Mouse (Mus musculus): ENCODE measurements at regions not wholly inside any gene's neighbourhood (a gene's known extent, or its start where the extent isn't known, plus 50 kb on each side); places are given as distances from the start of the nearest gene placed in this dataset.
A peak's percentile ranks its signal among the peaks of the same experiment; 100 is the strongest.
"Not testable (repeated sequence)": the region's sequence is repeated elsewhere in the genome, so short reads cannot be mapped to it uniquely, and the experiment has no call there.

DNA sequence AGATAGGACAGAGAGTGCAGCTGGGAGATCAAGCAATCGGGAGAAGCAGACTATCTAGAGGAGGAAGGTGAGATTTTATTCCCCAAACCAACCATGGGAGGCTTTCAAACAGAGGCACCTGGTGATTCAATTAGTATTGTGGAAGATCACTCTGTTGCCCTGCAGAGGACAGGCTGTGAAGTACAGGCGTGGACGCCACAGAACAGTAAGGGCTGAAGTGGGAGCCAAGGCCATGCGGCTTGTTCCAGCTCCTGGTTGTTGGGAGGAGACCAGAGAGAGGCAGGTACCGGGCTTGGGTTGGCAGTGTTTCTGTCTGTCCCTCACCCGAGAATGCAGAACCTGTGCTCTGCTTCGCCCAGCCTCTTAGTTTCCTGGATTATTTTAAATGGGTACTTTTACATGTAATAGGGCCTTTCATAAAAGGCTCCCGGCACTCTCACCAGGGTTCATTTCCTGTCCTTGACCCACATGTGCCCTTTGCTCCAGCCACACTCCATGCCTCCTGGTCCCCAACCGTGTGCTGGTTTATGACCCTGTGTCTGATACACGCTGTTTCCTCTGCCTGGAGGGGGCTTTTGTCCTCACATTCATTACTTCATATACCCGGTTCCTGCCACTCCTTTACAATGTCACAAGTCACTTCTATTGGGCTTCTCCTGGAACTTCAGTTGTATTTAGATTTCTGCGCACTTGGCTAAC, 58.3 kb downstream of the Vcpkmt start:
- no peak for DNase-seq (ENCODE audit: extremely low spot score in 1 of 2, low spot score in 2 of 2)
- intact Hi-C loops (cut with DNase I): no loop called here

DNA sequence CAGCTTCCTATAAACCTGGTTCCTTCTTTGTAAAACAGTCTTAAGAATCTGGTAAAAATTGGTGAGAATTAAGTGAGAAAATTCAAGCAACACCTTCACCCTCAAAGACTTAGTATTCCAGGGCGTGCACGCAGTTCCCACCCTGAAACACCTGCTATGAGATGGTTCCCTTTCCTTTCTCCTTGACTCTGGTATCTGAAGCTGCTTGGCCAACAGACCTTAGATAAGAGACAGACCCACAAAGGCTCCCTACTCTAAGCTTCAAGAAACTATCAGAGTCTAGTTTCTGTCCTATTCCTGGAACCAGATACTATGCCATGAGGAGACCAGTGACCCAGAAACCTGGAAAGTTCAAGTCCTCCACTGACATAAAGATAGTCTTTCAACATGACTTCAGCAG, 63.0 kb downstream of the Vcpkmt start:
- DNase-seq (ENCODE audit: extremely low spot score in 1 of 2, low spot score in 2 of 2): no peak
- intact Hi-C loops (cut with DNase I): no loop called here

DNA sequence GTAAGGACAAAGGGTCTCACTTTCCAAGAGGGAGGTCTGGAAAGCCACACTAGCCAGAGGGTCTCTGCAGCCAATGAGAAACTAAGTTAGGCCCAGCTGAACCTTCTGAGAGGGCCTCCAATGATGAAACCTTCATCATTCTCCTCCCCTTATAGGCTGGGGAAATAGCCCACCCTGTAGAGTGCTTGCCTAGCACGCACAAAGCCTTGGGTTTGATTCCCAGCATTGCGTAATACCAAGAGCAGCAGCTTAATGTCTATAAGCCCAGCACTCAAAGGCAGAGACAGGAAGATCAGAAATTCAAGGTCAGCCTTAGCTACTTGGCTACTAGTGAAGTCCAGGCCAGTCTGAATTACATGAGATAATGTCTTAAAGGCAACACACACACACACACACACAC, 63.8 kb downstream of the Vcpkmt start:
- intact Hi-C loops (cut with DNase I): no loop called here

DNA sequence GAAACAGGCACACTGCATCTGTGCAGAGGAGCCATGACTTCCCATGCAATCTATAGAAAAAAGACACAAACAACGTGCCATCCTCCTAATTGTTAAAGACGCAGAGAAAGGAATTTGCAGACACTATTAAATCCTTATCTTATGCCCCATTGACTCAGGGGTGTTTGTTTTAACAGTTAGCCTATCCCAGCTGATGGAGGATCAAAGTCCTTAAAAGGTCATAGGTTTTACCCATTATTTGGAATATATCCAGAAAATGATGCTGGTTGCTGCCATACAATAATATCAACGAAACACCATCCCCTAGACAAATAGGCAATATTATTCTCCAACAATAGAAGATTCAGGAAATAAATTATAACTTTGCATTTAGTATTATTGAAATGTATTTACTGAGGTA, 65.2 kb downstream of the Vcpkmt start:
- no peak for DNase-seq (ENCODE audit: extremely low spot score in 1 of 2, low spot score in 2 of 2)
- intact Hi-C loops (cut with DNase I): no loop called here

More for the DNA sequence above, 63.8 kb downstream of the Vcpkmt start:
- no peak for DNase-seq (ENCODE audit: extremely low spot score in 1 of 2, low spot score in 2 of 2)

DNA sequence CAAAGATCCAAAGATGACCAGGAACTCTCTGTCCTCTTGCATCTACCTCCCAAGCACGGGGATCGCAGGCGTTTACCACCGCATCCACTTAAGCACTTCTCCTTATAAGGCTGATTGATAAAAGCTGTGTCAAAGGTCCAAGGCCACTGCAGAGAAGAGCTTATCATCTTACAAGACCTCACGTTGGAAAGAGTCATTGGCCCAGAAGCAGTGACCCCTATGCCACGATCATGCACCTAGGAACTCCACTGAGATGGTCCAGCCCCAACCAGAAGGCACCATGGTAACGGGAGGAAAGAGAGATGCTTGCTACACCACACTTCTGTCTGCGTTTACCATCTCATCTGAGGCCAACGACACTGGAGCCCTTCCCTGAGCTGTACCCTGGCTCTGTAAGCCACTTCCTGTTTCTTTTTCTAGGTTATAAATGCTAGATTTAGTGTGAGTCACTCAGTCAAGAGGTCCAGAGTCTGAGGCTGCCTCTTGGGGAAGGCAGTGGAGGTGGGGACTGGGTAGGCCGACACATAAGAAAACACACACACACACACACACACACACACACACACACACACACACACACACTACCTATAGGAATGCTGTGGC, 66.4 kb downstream of the Vcpkmt start:
- intact Hi-C loops (cut with DNase I): no loop called here
- DNase-seq (ENCODE audit: extremely low spot score in 1 of 2, low spot score in 2 of 2): no peak

DNA sequence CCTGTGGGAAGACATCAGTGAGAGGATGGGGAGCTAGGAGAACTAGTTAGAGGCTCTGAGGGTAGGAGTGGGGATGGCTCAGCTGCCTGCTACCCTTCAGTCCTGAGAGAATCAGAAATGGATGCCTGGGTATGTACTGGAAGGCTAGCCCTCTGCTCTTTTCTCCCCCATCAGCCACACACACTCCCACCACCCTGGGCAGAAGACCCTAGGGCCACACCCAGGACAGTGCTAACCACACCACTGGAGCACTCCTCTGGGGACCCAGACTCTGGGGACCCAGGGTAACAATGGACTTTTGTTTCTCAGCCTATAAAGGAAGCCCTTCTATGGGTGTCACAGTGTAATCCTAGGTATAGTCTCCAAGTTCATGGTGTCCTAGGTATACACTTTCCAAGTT, 67.0 kb downstream of the Vcpkmt start:
- no peak for DNase-seq (ENCODE audit: extremely low spot score in 1 of 2, low spot score in 2 of 2)
- intact Hi-C loops (cut with DNase I): no loop called here

DNA sequence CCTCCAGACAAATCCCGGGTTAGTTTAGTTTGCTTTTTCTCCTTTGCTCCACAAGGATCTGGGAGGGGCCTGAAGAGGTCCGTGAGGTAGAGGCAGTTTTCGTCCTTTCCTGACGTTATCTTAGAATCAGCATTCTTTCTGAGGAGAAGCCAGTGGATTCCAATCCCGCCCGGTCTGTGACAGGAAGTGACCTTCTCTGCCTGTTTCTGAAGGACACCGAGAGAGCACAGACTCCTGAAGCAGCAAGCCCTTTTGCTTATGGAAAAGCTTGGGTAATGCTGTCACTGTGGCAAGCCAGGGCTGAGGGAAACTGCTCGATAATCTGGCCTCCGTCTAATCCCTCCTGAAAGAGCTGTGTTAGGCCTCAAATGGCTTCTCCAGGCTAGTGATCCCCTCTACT, 67.7 kb downstream of the Vcpkmt start:
- intact Hi-C loops (cut with DNase I): no loop called here
- no peak for DNase-seq (ENCODE audit: extremely low spot score in 1 of 2, low spot score in 2 of 2)

DNA sequence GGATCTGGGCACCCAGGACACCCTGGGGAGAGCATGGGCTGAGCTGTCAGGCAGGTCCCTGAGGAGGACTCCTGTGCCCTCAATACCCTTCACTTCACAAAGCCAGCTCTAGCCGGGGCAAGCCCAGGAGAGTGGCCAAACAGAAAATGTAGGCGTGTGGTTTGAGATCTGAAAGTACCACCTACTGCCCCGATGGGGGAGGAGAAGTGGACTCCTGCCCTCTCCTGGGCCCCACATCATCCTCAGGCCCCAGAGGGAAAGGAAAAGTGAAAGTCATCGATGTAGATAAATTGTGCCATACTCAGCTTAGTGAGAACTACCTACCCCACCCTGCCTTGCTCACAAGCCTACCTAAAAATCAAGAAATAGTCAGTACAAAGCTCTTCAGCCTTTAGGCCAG, 69.7 kb downstream of the Vcpkmt start:
- DNase-seq (ENCODE audit: extremely low spot score in 1 of 2, low spot score in 2 of 2): no peak
- intact Hi-C loops (cut with DNase I): no loop called here

DNA sequence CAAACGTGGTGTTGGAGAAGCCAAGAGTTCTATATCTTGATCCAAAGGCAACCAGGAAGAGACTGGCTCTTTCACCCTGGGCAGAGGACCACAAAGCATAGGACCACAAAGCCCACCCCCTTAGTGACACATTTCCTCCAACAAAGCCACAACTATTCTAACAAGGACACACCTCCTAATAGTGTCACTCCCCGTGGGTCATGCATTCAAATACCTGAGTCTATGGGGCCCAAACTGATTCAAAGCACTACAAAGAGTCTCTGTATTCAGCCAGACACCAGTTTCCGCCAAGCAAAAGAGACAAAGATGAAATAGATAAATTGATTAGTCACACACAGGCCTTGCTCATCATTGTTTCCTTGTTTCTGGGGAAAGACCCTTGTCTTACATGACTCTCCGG, 72.1 kb downstream of the Vcpkmt start:
- no peak for DNase-seq (ENCODE audit: extremely low spot score in 1 of 2, low spot score in 2 of 2)
- intact Hi-C loops (cut with DNase I): no loop called here

DNA sequence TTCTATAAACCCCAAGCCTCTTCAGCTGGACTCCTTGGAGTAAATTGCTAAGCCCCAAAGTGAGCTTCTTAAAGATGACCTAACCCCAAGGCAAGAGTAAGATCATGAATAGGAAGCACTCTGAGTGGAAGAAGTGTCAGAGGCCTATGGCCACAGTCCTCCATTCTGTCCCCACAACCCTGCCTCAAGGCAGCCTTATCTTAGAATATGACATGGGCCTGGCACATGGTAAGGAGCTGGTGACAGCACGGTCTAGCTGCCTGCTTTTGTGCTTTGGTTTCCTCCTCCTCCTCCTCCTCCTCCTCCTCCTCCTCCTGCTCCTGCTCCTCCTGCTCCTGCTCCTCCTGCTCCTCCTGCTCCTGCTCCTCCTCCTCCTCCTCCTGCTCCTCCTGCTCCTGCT, 73.6 kb downstream of the Vcpkmt start:
- intact Hi-C loops (cut with DNase I); DNase-seq (ENCODE audit: extremely low spot score in 1 of 2, low spot score in 2 of 2): not testable (repeated sequence)

DNA sequence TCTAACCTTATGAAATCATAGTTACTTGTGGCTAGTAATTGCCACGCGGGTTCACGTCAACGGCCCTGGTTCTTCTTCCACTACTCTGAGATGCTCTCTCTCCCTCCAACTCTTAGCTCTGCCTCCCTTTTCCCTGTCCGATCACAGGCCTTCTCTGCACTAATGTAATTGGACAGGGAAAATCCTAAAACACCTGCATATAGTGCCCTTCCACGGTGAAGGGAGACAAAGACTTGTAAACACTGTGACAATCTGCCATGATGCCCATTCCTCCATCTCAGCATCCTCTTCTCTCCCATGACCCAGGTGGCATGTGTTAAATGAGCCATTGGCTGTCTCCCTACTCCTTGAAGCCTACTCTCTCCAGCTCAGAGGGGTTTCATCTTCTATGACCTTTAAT, 74.9 kb downstream of the Vcpkmt start:
- intact Hi-C loops (cut with DNase I): no loop called here
- no peak for DNase-seq (ENCODE audit: extremely low spot score in 1 of 2, low spot score in 2 of 2)

DNA sequence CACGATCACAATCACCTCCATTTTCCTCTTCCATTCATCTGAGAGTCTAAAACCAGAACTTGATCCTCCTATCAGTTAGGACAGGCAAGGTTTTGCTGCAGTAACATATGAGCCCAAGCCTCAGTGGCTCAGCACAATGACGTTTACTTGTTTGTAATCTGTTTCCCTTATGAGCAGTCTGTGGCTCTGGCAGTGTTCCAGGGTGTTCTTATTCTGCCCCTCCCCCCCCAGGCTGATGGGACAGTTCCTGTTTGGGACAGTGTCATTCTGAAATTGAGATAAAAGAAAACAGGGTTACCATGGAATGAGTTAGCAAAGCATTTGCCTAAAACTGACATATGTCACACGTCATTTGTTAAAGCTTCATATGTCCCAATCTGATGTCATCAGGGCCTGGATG, 75.5 kb downstream of the Vcpkmt start:
- no peak for DNase-seq (ENCODE audit: extremely low spot score in 1 of 2, low spot score in 2 of 2)
- intact Hi-C loops (cut with DNase I): no loop called here

DNA sequence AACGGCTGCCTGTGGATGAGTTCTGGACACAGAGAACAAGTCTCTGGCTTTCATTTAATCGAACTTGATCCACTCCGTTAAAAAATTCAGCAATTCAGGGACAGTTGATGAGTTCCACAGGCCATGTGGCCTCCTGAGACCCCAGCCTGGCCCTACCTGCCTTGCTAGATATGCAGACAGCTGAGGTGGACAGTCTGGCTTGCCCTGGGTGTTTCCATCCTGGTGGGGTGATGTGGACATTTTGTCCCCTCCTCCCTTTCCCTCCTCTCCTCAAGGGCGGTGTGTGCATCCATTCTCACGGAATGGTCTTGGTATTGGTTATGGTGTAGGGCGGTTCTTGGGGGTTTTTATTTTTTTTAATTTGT, 80.1 kb downstream of the Vcpkmt start:
- intact Hi-C loops (cut with DNase I): no loop called here
- DNase-seq (ENCODE audit: extremely low spot score in 1 of 2, low spot score in 2 of 2): no peak

DNA sequence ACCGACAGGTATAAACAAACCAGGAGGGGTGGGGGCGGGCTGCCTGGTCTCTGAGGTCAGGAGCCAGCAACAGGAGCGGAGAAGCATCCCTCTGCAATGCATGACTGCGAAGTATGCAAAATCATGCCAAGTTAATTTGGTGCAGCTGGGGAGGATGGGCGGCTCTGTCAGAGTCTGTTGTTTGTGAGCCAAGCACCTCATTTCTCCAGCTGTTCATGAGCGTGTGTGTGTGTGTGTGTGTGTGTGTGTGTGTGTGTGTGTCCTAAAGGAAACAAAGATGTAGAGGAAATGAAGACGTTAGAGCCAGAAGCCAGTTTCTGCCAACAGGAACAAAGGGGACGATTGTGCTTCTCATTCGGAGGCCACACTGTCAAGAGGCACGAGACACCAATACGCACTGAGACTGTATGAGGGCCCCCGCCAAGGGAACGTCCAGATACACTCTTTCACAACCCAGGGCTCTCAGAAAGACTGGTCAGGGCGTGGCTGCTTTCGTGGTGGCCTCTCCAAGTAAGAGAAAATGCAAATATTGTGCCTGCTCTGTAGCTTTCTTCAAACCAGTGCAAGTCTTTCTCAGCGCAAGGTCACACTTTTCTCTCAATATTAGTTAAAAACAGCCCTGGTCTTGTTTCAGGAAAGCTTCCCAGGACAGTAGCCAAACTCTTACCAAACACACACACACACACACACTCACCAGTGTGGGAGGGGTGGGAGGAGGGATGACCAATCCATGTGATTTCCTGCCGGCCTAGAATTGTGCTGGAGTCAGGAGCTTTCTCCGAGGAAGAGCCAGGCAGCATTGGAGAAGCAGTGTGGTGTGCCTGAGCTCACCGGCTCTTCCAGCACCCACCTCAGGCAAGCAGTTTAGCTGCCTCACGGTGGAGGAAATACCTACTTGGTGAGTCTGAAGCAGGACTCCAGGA, 80.8 kb downstream of the Vcpkmt start:
- intact Hi-C loops (cut with DNase I): no loop called here
- peak; percentile 65 to 87 for DNase-seq (ENCODE audit: extremely low spot score in 1 of 2, low spot score in 2 of 2)

DNA sequence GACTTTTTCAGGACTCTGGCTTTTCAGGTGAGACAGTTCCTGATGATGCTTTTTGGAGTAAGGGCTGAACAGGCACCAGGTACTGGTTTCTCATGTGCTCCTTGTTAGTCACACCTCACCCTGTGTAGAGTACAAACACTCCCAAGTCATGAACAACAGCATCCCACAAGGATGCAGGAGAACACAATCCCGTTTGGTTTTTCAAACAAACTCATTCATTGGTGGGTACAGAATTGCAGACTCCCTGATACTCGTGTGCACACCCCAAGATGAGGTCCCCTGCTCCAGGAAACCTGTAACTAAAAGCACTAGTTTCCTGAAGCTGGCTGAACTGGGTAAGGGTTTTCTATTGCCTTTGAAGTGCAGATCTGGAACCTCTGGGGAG, 81.5 kb downstream of the Vcpkmt start:
- DNase-seq (ENCODE audit: extremely low spot score in 1 of 2, low spot score in 2 of 2): no peak
- intact Hi-C loops (cut with DNase I): no loop called here

DNA sequence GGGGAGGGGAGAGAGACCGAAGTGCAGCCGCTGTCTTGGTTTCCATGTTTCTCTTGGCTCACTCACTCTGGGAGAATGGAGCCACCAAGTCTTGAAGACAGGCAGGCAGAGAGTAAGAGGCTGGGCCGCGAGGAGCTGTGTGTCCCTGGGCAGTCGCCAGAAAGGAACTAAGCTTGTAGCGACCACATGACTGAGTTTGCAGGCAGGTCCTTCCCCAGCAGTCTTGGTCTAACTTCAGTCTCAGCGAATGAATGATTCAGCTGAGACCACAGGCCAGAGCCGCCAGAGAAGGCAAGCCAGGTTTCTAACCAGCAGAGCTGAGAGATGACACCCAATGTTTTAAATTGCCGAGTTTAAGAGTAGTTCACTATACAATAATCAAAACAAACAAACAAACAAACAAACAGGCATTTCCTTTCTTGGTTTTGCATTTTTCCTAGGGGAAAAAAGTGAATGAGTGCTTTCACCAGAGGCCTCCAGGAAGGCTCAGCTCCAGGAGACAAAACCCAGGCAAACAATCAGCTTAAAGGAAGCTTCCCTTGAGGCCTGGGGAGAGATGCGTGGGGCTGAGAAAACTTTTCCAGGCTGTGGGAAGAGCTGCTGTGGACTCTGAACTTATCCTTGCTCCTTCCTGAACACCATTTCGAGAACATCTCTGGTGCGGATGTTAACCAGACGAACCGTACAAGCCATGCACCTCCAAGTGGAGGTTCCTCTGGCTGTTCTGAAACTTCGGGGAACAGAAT, 82.1 kb downstream of the Vcpkmt start:
- intact Hi-C loops (cut with DNase I): no loop called here
- peak; percentile 40 to 76 for DNase-seq (ENCODE audit: extremely low spot score in 1 of 2, low spot score in 2 of 2)

DNA sequence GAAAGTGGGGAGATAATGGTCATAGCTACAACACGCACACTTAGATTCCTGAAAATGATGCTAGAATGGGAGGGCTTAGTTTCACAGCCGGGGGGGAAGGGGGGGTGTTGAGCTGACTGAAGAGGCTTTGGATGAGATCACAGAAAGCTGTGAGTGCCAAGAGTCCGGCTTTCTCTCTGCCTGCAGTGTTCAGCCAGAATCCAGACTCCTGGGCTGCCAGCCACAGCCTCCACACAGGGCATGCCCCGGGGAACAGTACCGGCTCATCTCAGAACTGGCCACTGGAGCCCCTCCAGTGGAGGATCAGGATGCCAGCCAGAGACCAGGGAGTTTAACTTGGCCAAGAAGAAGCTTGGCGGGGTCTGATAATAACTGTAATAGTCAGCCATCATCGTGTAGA, 85.7 kb downstream of the Vcpkmt start:
- intact Hi-C loops (cut with DNase I): no loop called here
- peak; percentile 64 to 72 for DNase-seq (ENCODE audit: extremely low spot score in 1 of 2, low spot score in 2 of 2)

DNA sequence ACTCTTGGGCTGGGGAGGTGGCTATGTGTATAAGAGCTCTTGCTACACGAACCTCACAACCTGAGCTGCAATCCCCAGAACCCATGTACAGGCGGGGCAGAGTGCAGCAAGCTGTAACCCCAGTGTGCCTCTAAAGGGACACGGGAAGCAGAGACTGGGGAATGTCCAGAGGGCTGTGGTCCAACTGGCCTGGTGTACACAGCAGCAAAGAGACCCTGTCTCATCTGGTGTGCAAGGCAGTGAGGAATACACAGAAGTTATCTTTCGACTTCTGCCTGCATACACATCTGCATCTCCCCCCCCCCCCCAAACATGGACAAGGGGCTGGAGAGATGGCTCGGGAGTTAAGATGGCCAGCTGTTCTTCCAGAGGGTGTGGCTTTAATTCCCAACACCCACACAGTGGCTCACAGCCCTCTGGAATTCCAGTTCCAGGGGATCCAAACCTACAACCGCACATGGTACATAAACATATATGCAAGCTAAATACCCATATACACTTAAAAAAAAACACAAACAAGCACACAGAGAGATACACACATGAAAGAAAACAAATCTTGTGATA, 86.4 kb downstream of the Vcpkmt start:
- no peak for DNase-seq (ENCODE audit: extremely low spot score in 1 of 2, low spot score in 2 of 2)
- intact Hi-C loops (cut with DNase I): no loop called here

DNA sequence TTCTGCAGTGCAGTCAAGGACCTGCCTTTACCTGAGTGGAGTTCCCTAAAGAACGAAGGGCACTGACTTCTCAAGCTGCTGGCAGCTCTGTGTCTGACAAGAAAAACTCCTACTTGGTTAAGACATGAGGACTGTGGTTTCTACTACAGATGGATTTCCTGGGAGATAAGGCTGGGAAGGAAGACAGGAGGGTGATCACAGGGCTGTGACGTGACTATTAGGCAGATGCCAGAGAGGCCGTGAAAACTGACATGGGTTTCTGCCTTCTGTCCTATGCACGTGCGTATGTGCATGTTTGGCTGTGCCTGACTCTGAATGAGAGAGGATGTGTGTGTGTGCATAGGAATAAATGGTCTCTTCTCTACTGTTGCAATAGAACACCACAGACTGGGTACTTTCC, 87.1 kb downstream of the Vcpkmt start:
- no peak for DNase-seq (ENCODE audit: extremely low spot score in 1 of 2, low spot score in 2 of 2)
- intact Hi-C loops (cut with DNase I): no loop called here

Measured in left cerebral cortex, postnatal 10 days (tissue).